Mouse (Mus musculus) midbrain, postnatal 0 days (tissue): Measurements from ENCODE around the gene Itsn2. TPM values are rescaled to one million over a fixed set of nuclear protein-coding genes. Genes with fewer than 3 reads are reported as not detected.
"Not testable (repeated sequence)": the region's sequence is repeated elsewhere in the genome, so short reads cannot be mapped to it uniquely, and the experiment has no call there.

Experiments
- ATAC-seq: fragments of 200-750 bp; cut with Nextera tagmentation; 2 replicates; pipeline ENCODE4 v1.8.0; 2017; ENCODE audit warnings: moderate number of reproducible peaks, mild to moderate bottlenecking, moderate TSS enrichment, moderate library complexity; ENCODE audit not compliant: low FRiP score
- DNase-seq: peaks from one replicate; pipeline ENCODE4 v3.0.0-alpha.2; 2015; ENCODE audit warnings: low spot score
- H3K27ac ChIP-seq: fragments of 300-500 bp; sonication (generic); 2 replicates; pipeline ENCODE4 v1.5.1; 2014; ENCODE audit warnings: low read depth, mild to moderate bottlenecking, low read length, mixed read lengths
- H3K27me3 ChIP-seq: fragments of 300-500 bp; sonication (generic); 2 replicates; pipeline ENCODE4 v1.6.1; 2014; ENCODE audit warnings: low read length, control low read depth, mixed read lengths; ENCODE audit not compliant: insufficient read depth
- H3K36me3 ChIP-seq: fragments of 300-500 bp; sonication (generic); 2 replicates; pipeline ENCODE4 v1.6.1; 2014; ENCODE audit warnings: low read length, control low read depth, mixed read lengths; ENCODE audit not compliant: insufficient read depth
- H3K4me1 ChIP-seq: fragments of 300-500 bp; sonication (generic); 2 replicates; pipeline ENCODE4 v1.6.1; 2014; ENCODE audit warnings: mild to moderate bottlenecking, control low read depth, antibody characterized with exemption, low read length, mixed read lengths; ENCODE audit not compliant: insufficient read depth
- H3K4me2 ChIP-seq: fragments of 300-500 bp; sonication (generic); 2 replicates; pipeline ENCODE4 v1.6.1; 2014; ENCODE audit warnings: low read depth, mild to moderate bottlenecking, low read length, mixed read lengths; ENCODE audit not compliant: poor library complexity, severe bottlenecking
- H3K4me3 ChIP-seq: fragments of 300-500 bp; sonication (generic); 2 replicates; pipeline ENCODE4 v1.5.1; 2014; ENCODE audit warnings: low read depth, mild to moderate bottlenecking, low read length, moderate library complexity
- H3K9ac ChIP-seq: fragments of 300-500 bp; sonication (generic); replicated peaks from 2 replicates; pipeline ENCODE4 v1.6.1; 2014; ENCODE audit warnings: mild to moderate bottlenecking, low read length, moderate library complexity, mixed read lengths; ENCODE audit not compliant: poor library complexity, severe bottlenecking
- H3K9me3 ChIP-seq: fragments of 300-500 bp; sonication (generic); 2 replicates; pipeline ENCODE4 v1.6.1; 2016; ENCODE audit warnings: low read length, control low read depth
- CTCF ChIP-seq: IDR thresholded peaks from 2 replicates; pipeline ENCODE4 v1.5.1; 2016; ENCODE audit warnings: antibody characterized with exemption, mild to moderate bottlenecking
- WGBS: fragments of 180-500 bp; shearing (Covaris S2); extraction: QIAGEN DNeasy Blood & Tissue Kit; methylation state at CpG from one replicate; pipeline ENCODE4 v1.1.7; 2014; 5-methylcytosine and 5-hydroxymethylcytosine counted together
- polyA plus RNA-seq: library from polyadenylated mRNA; unstranded; fragments of >200 nt; fragmentation: Nextera tagmentation; extraction: Ambion mirVana; gene quantifications from 2 replicates; pipeline ENCODE4 v1.2.1, GENCODE M21; 2015
- total RNA-seq: library from RNA; depleted of rRNA; stranded (reverse); fragments of >200 nt; gene quantifications from 2 replicates; pipeline ENCODE4 v1.2.3, GENCODE M21; 2014

Itsn2 gene
- total and polyA plus RNA-seq, 2 experiments from 2014 or later = 20.6 to 27.1 TPM

GRCm38 (mm10) chr12:4731629-4732028, 139.2 kb downstream of the Itsn2 start:
- TF ChIP-seq CTCF = no peak
- 78% methylated on average over 4 of the region's 4 CpGs for WGBS

GRCm38 (mm10) chr12:4732332-4732731, 139.9 kb downstream of the Itsn2 start:
- no peak overlapping the region for H3K27ac ChIP-seq
- no peaks in the 10 kb centered on the region for H3K36me3 ChIP-seq
- 63% methylated on average over 4 of the region's 4 CpGs for WGBS
- ATAC-seq (no peak), DNase-seq (no peak)
- no peaks in the 10 kb centered on the region for H3K4me1 ChIP-seq
- H3K9ac ChIP-seq = no peak overlapping the region
- no peak overlapping the region for H3K4me3 ChIP-seq
- no peak for TF ChIP-seq CTCF
- no peak overlapping the region for H3K4me2 ChIP-seq
- H3K9me3 ChIP-seq = no peaks in the 10 kb centered on the region
- H3K27me3 ChIP-seq = no peaks in the 10 kb centered on the region

More at GRCm38 (mm10) chr12:4731629-4732028, 139.2 kb downstream of the Itsn2 start:
- no peak overlapping the region for H3K4me2 ChIP-seq
- no peaks in the 10 kb centered on the region for H3K36me3 ChIP-seq
- no peak overlapping the region for H3K9ac ChIP-seq
- no peaks in the 10 kb centered on the region for H3K27me3 ChIP-seq
- H3K4me3 ChIP-seq = no peak overlapping the region
- ATAC-seq (no peak), DNase-seq (no peak)
- H3K27ac ChIP-seq = no peak overlapping the region
- no peaks in the 10 kb centered on the region for H3K4me1 ChIP-seq
- H3K9me3 ChIP-seq = no peaks in the 10 kb centered on the region

- DNase-seq (no peak), ATAC-seq (no peak)
- Histone ChIP-seq H3K9me3 (no peaks in the 10 kb centered on the region), H3K27me3 (no peaks in the 10 kb centered on the region), H3K4me2 (no peak within 1 kb of the TSS), H3K27ac (no peak within 1 kb of the TSS), H3K4me3 (no peak within 1 kb of the TSS), H3K36me3 (no peaks in the 10 kb centered on the region), H3K4me1 (no peaks in the 10 kb centered on the region), H3K9ac (no peak within 1 kb of the TSS)
- TF ChIP-seq CTCF = no peak
- 85% methylated on average over 18 of the region's 18 CpGs for WGBS
These were observed 145.7 kb downstream of the Itsn2 start, which contains the start of gene Fam228a for GRCm38 (mm10) chr12:4738031-4738576. Gene Fam228a (minus strand): TSS chr12:4738430.

GRCm38 (mm10) chr12:4740823-4741222, 148.4 kb downstream of the Itsn2 start:
- H3K9ac ChIP-seq = no peak overlapping the region
- H3K36me3 ChIP-seq = no peaks in the 10 kb centered on the region
- no peak overlapping the region for H3K4me3 ChIP-seq
- TF ChIP-seq CTCF = no peak
- DNase-seq = no peak
- no peaks in the 10 kb centered on the region for H3K27me3 ChIP-seq
- no peaks in the 10 kb centered on the region for H3K4me1 ChIP-seq
- H3K9me3 ChIP-seq = no peaks in the 10 kb centered on the region
- no peak overlapping the region for H3K4me2 ChIP-seq
- no peak for ATAC-seq
- 81% methylated on average over 7 of the region's 7 CpGs for WGBS
- no peak overlapping the region for H3K27ac ChIP-seq

GRCm38 (mm10) chr12:4742183-4742582, 149.7 kb downstream of the Itsn2 start:
- no peak for TF ChIP-seq CTCF
- 86% methylated on average over 3 of the region's 3 CpGs for WGBS
- Histone ChIP-seq H3K4me3 (no peak overlapping the region), H3K9me3 (no peaks in the 10 kb centered on the region), H3K4me2 (no peak overlapping the region), H3K4me1 (no peaks in the 10 kb centered on the region), H3K27me3 (no peaks in the 10 kb centered on the region), H3K36me3 (no peaks in the 10 kb centered on the region), H3K27ac (no peak overlapping the region), H3K9ac (no peak overlapping the region)
- no peak for DNase-seq
- no peak for ATAC-seq

GRCm38 (mm10) chr12:4744486-4744885, 152.0 kb downstream of the Itsn2 start:
- H3K27ac ChIP-seq = no peak overlapping the region
- 88% methylated on average over 10 of the region's 10 CpGs for WGBS
- no peaks in the 10 kb centered on the region for H3K4me1 ChIP-seq
- ATAC-seq (no peak), DNase-seq (no peak)
- no peaks in the 10 kb centered on the region for H3K9me3 ChIP-seq
- no peak overlapping the region for H3K4me3 ChIP-seq
- H3K36me3 ChIP-seq = no peaks in the 10 kb centered on the region
- no peak for TF ChIP-seq CTCF
- H3K4me2 ChIP-seq = no peak overlapping the region
- H3K27me3 ChIP-seq = no peaks in the 10 kb centered on the region
- H3K9ac ChIP-seq = no peak overlapping the region

- not testable (repeated sequence) for ATAC-seq, H3K4me3 ChIP-seq, H3K27ac ChIP-seq, H3K9ac ChIP-seq, DNase-seq, H3K4me1 ChIP-seq, H3K9me3 ChIP-seq, H3K36me3 ChIP-seq, H3K27me3 ChIP-seq, H3K4me2 ChIP-seq
- WGBS = 95% methylated on average over 4 of the region's 4 CpGs
These were observed 162.0 kb downstream of the Itsn2 start for GRCm38 (mm10) chr12:4754451-4754850.
